Mouse (Mus musculus) cerebellum, adult 2 months (tissue): ENCODE results near the gene Slc39a10. TPM values are rescaled to one million over a fixed set of nuclear protein-coding genes. Genes with fewer than 3 reads are reported as not detected.

Experiments
- DNase-seq, 2 experiments: peaks; one replicate each; pipeline ENCODE4 v3.0.0; 2021
- H3K27ac ChIP-seq: fragments of 200-500 bp; 2 replicates; pipeline ENCODE4 v1.5.1; 2012; ENCODE audit warnings: low read length, control low read depth, inconsistent platforms; ENCODE audit not compliant: insufficient read depth
- H3K27me3 ChIP-seq: fragments of 200-500 bp; 2 replicates; pipeline ENCODE4 v1.6.1; 2012; ENCODE audit warnings: inconsistent platforms, mild to moderate bottlenecking, low read length, moderate library complexity; ENCODE audit not compliant: control insufficient read depth, insufficient read depth
- H3K4me1 ChIP-seq: fragments of 200-500 bp; 2 replicates; pipeline ENCODE4 v1.6.1; 2011; ENCODE audit warnings: low read length; ENCODE audit not compliant: control insufficient read depth, insufficient read depth
- H3K4me3 ChIP-seq: fragments of 200-500 bp; replicated peaks from 2 replicates; pipeline ENCODE3; 2011; ENCODE audit warnings: mild to moderate bottlenecking, low read depth, low read length, control low read depth; ENCODE audit not compliant: insufficient read depth
- CTCF ChIP-seq: fragments of 200-500 bp; IDR thresholded peaks from 2 replicates; pipeline ENCODE4 v1.5.1; 2011; ENCODE audit warnings: low read depth, mild to moderate bottlenecking, control low read depth, low read length, moderate library complexity, borderline replicate concordance; ENCODE audit not compliant: insufficient read depth
- POLR2A ChIP-seq: fragments of 200-500 bp; IDR thresholded peaks from 2 replicates; pipeline ENCODE4 v1.6.1; 2011; ENCODE audit warnings: low read length, control low read depth, borderline replicate concordance; ENCODE audit not compliant: insufficient read depth
- WGBS: fragments of 180-500 bp; shearing (Covaris S2); methylation state at CpG from one replicate; pipeline ENCODE4 v1.1.7; 2018; 5-methylcytosine and 5-hydroxymethylcytosine counted together
- polyA plus RNA-seq: library from polyadenylated mRNA; depleted of rRNA; stranded (reverse); fragments of >200 nt; gene quantifications from 2 replicates; pipeline ENCODE4 v1.2.3, GENCODE M21; 2012

Gene Slc39a10
- polyA plus RNA-seq, 1 experiment, result 32.6 TPM

DNA sequence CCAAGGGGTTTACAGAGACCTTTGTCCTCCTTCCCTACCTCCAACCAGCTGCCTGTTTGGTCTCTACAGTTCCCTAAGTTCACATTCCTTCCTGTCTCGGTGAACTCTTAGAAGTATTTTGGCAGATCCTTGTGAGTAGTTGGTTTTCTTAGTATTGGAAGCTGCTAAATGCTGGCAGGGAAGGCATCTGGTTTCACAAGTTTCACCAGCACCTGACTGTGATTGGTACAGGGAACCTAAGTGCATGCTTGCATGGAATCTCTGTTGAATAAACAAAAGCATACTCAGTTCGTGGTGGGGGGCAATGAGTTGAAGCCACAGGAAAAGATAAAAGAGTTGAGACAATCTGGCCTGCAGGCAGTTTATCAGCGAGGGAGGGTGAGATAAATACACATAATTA lies 7.4 kb downstream of the Slc39a10 start:
- Histone ChIP-seq H3K4me3 (no peak overlapping the region), H3K27me3 (no peaks in the 10 kb centered on the region), H3K4me1 (no peaks in the 10 kb centered on the region), H3K27ac (no peak overlapping the region)
- WGBS, result 20% methylated on average over 3 of the region's 3 CpGs
- no peak for TF ChIP-seq POLR2A
- no peak for TF ChIP-seq CTCF
- no peak for DNase-seq

DNA sequence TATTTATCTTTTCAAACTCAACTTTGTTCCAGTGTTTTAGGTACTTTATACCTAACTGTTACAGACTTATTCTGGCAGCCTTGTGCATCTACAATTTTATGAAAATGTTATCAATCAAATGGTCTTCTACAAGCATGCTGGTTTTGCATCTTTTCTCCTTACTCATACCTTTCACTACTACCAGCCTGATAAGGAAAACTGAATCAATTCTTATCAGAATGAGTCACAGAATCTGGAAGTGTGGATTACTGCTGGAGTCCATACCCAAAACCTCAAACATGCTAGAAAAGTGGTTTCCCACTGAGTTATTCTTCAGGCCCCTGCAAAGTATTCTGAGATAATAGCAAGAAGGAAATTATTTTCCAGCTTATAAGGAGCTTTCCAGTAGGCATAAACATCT lies 12.7 kb downstream of the Slc39a10 start:
- no peak for TF ChIP-seq CTCF
- TF ChIP-seq POLR2A, result no peak

DNA sequence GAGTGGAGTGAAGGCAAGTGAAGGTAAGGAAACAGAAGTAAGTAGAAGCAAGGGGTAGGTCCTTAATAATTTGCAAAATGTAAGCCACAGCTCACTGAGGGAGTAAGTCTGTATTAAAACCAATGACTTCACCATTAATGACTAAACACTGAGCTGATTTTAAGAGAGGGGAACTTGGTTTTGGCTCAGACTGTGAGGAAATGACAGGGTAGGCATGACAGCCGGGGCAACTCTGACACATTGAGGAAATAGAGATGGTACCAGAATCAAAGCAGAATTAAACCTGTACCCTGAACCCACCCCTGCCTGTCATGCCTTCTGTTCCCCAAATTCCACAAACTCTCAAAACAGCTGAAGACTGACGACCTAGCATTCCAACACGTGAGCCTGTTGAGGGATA lies 18.9 kb downstream of the Slc39a10 start:
- Histone ChIP-seq H3K4me1 (no peaks in the 10 kb centered on the region), H3K27ac (no peak overlapping the region), H3K4me3 (no peak overlapping the region), H3K27me3 (no peaks in the 10 kb centered on the region)
- DNase-seq, result no peak
- TF ChIP-seq CTCF, result no peak
- TF ChIP-seq POLR2A, result no peak
- 73% methylated on average over 3 of the region's 3 CpGs for WGBS

More for the DNA sequence above, 12.7 kb downstream of the Slc39a10 start:
- H3K4me1 ChIP-seq, result no peaks in the 10 kb centered on the region
- H3K4me3 ChIP-seq, result no peak overlapping the region
- H3K27ac ChIP-seq, result no peak overlapping the region
- no peaks in the 10 kb centered on the region for H3K27me3 ChIP-seq
- DNase-seq, result no peak

GRCm38 (mm10) chr1:46869788-46870187 lies 22.9 kb downstream of the Slc39a10 start:
- Histone ChIP-seq H3K27ac (no peak overlapping the region), H3K4me3 (no peak overlapping the region), H3K27me3 (no peaks in the 10 kb centered on the region), H3K4me1 (no peaks in the 10 kb centered on the region)
- no peak for DNase-seq
- TF ChIP-seq CTCF, result no peak
- no peak for TF ChIP-seq POLR2A

DNA sequence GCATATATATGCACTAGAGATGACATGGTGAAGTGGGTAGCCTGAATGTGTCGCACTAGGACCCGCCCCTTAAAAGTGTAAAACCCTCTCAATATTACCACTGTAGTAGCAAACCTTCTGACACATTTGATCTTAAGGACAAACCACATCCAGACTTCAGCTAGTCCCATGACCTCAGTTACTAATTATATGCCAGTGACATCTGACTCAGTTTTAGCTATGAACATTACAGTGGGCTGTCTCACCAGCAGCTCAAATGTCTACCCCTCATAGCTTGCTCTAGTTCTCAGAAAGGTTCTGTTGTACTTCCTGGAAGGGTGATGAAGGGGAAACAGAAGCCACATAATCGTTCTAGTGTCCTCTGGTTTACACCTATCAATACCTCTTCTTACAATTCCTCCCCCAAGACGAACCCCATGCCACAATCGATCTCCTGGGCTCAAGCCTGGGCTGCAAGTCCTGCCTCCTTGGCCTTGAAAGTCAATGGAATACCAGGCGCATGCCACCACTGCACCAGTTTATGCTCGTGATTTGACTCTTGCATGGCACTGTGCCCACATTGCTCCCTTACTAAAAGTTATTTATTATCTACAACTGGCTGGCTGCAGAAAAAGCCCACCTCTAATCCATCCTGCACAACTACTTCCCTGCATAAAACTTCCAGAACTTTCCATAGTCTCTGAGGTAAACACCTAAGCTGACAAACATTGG lies 28.3 kb downstream of the Slc39a10 start:
- no peak for DNase-seq
- H3K27me3 ChIP-seq, result no peaks in the 10 kb centered on the region
- WGBS, result 73% methylated on average over 7 of the region's 7 CpGs
- no peaks in the 10 kb centered on the region for H3K4me1 ChIP-seq
- no peak overlapping the region for H3K4me3 ChIP-seq
- TF ChIP-seq POLR2A, result no peak
- H3K27ac ChIP-seq, result no peak overlapping the region

- H3K27me3 ChIP-seq, result no peaks in the 10 kb centered on the region
- H3K27ac ChIP-seq, result no peak overlapping the region
- H3K4me3 ChIP-seq, result no peak overlapping the region
- WGBS, result 82% methylated on average over 2 of the region's 2 CpGs
- no peak for TF ChIP-seq POLR2A
- no peak for TF ChIP-seq CTCF
- H3K4me1 ChIP-seq, result no peaks in the 10 kb centered on the region
- no peak for DNase-seq
These were observed 29.2 kb downstream of the Slc39a10 start for GRCm38 (mm10) chr1:46863434-46863833.

DNA sequence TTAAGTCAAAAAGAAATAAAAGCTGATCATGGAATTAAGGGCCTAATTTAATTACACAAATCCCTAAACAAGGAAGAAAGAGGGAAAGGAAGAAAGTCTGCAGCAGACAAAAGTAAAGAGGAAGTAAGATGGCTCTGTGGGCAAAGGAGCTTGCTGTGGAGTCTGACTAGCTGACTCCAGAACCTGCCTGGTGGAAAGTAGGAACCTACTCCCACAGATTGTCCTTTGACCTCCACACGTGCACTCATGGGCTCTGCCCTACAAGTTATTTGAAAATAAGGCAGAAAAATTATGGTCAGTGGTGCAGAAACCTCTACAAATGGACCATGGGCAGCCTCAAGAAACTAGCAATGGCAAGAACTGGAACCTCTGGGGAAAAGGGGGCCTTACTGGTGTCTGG lies 32.6 kb downstream of the Slc39a10 start:
- H3K4me1 ChIP-seq, result no peaks in the 10 kb centered on the region
- 74% methylated on average over 1 of the region's 1 CpGs for WGBS
- no peak overlapping the region for H3K4me3 ChIP-seq
- H3K27ac ChIP-seq, result no peak overlapping the region
- no peak for TF ChIP-seq CTCF
- TF ChIP-seq POLR2A, result no peak
- no peak for DNase-seq
- no peaks in the 10 kb centered on the region for H3K27me3 ChIP-seq

GRCm38 (mm10) chr1:46858579-46858978 lies 34.1 kb downstream of the Slc39a10 start:
- no peak for DNase-seq
- Histone ChIP-seq H3K27me3 (no peaks in the 10 kb centered on the region), H3K4me1 (no peaks in the 10 kb centered on the region), H3K27ac (no peak overlapping the region), H3K4me3 (no peak overlapping the region)
- no peak for TF ChIP-seq CTCF
- TF ChIP-seq POLR2A, result no peak
- WGBS, result 79% methylated on average over 5 of the region's 5 CpGs
